Mouse (Mus musculus): ENCODE data around the gene Pdcd4. TPM values are rescaled to one million over a fixed set of nuclear protein-coding genes. Genes with fewer than 3 reads are reported as not detected.

The Pdcd4 gene
- polyA plus RNA-seq, 1 experiment, result 30.8 TPM

DNA sequence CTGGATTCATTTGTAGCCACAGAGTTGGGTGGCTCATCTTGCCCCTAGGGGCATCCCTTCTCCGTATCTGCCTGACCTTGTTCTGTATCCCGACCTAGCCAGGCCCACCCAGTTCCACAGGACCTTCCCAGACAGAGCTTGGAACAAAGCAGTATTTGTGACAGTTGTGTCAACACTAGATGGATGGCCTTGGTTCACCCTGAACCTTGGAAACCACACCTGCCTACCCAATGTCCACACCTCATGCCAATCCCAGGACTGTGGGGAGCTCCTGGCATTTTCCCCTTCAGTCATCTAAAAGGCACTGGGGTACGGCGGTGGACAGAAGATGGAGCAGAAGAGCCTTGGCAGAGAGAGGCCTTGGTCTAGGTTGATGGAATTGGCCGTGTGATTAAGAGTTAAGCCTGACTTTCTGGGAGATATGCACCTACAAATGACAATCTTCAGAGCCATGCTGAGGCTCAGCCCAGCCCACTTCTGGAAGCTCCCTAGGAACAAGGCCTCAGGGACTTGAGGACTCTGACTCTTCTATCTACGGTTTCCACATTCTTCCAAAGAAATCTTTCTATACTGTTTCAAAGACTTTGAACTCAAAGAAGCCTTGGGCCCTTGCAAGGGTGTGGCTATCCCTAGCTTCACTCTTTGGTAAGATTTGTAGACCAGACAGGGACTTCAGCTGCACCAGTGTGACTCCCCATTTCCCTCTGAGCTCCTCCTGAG lies 18.9 kb upstream of the Pdcd4 start:
- no peak for DNase-seq (ENCODE audit: low read depth)
- TF ChIP-seq POLR2A (IDR thresholded peaks at IDR 0.05; ENCODE audit: borderline replicate concordance, extremely low read depth, insufficient read depth, insufficient read length, poor library complexity, severe bottlenecking), result no peak
- TF ChIP-seq CTCF (IDR thresholded peaks at IDR 0.05; ENCODE audit: borderline replicate concordance, extremely low read depth, insufficient read depth, insufficient read length), result no peak

GRCm38 (mm10) chr19:53875246-53875645 lies 16.8 kb upstream of the Pdcd4 start:
- DNase-seq (ENCODE audit: low read depth), result peak; percentile 39

GRCm38 (mm10) chr19:53877779-53878178 lies 14.3 kb upstream of the Pdcd4 start:
- TF ChIP-seq CTCF (IDR thresholded peaks at IDR 0.05; ENCODE audit: borderline replicate concordance, extremely low read depth, insufficient read depth, insufficient read length) (no peak), POLR2A (IDR thresholded peaks at IDR 0.05; ENCODE audit: borderline replicate concordance, extremely low read depth, insufficient read depth, insufficient read length, poor library complexity, severe bottlenecking) (no peak)
- DNase-seq (ENCODE audit: low read depth), result no peak

More at GRCm38 (mm10) chr19:53875246-53875645, 16.8 kb upstream of the Pdcd4 start:
- TF ChIP-seq CTCF (IDR thresholded peaks at IDR 0.05; ENCODE audit: borderline replicate concordance, extremely low read depth, insufficient read depth, insufficient read length) (no peak), POLR2A (IDR thresholded peaks at IDR 0.05; ENCODE audit: borderline replicate concordance, extremely low read depth, insufficient read depth, insufficient read length, poor library complexity, severe bottlenecking) (no peak)

DNA sequence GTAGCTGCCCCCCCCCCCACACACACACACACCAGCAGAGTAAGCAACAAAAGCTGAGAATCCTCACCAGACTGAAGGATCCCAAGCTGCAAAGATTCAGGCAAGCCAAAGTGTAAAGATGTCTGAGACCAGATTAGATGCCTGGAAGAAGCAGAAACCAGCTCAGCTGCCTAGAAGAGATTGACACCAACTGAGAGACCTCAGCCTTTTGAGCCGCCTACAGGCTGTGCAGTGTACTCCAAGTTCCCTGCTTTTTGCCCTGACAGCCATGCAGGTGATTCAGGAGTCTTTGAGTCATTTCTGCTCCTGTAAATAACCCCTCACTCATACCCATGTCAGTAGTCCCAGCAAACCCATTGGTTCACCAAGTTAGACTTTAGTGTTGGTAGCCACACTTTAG lies 11.6 kb upstream of the Pdcd4 start:
- TF ChIP-seq POLR2A (IDR thresholded peaks at IDR 0.05; ENCODE audit: borderline replicate concordance, extremely low read depth, insufficient read depth, insufficient read length, poor library complexity, severe bottlenecking) (no peak), CTCF (IDR thresholded peaks at IDR 0.05; ENCODE audit: borderline replicate concordance, extremely low read depth, insufficient read depth, insufficient read length) (no peak)
- DNase-seq (ENCODE audit: low read depth), result no peak

- TF ChIP-seq CTCF (IDR thresholded peaks at IDR 0.05; ENCODE audit: borderline replicate concordance, extremely low read depth, insufficient read depth, insufficient read length) (no peak), POLR2A (IDR thresholded peaks at IDR 0.05; ENCODE audit: borderline replicate concordance, extremely low read depth, insufficient read depth, insufficient read length, poor library complexity, severe bottlenecking) (no peak)
- DNase-seq (ENCODE audit: low read depth), result no peak
These were observed 10.2 kb upstream of the Pdcd4 start for GRCm38 (mm10) chr19:53881786-53882185.

GRCm38 (mm10) chr19:53885450-53885849 lies 6.6 kb upstream of the Pdcd4 start:
- DNase-seq (ENCODE audit: low read depth), result peak; percentile 78
- TF ChIP-seq CTCF (IDR thresholded peaks at IDR 0.05; ENCODE audit: borderline replicate concordance, extremely low read depth, insufficient read depth, insufficient read length) (no peak), POLR2A (IDR thresholded peaks at IDR 0.05; ENCODE audit: borderline replicate concordance, extremely low read depth, insufficient read depth, insufficient read length, poor library complexity, severe bottlenecking) (no peak)

- no peak for TF ChIP-seq CTCF (IDR thresholded peaks at IDR 0.05; ENCODE audit: borderline replicate concordance, extremely low read depth, insufficient read depth, insufficient read length)
- TF ChIP-seq POLR2A (IDR thresholded peaks at IDR 0.05; ENCODE audit: borderline replicate concordance, extremely low read depth, insufficient read depth, insufficient read length, poor library complexity, severe bottlenecking), result no peak
- DNase-seq (ENCODE audit: low read depth), result no peak
These were observed 5.3 kb upstream of the Pdcd4 start for GRCm38 (mm10) chr19:53886576-53887370.

DNA sequence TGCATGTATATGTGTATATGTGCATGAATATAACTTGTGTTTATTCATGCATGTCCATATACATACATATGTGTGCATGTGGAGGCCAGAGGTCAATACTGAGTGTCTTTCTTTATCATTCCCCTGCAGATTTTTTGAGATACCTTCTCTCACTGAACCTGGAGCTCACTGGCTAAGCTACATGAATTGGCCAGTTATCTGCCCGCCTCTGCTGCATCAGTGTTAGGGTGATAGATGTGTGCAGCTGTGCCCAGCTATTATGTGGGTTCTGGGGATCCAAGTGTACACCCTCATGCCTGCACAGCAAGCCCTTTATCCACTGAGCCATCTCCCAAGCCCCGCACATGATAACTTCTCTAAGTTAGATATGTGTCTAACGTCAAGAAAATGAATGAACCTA lies 4.2 kb upstream of the Pdcd4 start:
- no peak for DNase-seq (ENCODE audit: low read depth)
- no peak for TF ChIP-seq POLR2A (IDR thresholded peaks at IDR 0.05; ENCODE audit: borderline replicate concordance, extremely low read depth, insufficient read depth, insufficient read length, poor library complexity, severe bottlenecking)
- no peak for TF ChIP-seq CTCF (IDR thresholded peaks at IDR 0.05; ENCODE audit: borderline replicate concordance, extremely low read depth, insufficient read depth, insufficient read length)

- no peak for TF ChIP-seq CTCF (IDR thresholded peaks at IDR 0.05; ENCODE audit: borderline replicate concordance, extremely low read depth, insufficient read depth, insufficient read length)
- no peak for TF ChIP-seq POLR2A (IDR thresholded peaks at IDR 0.05; ENCODE audit: borderline replicate concordance, extremely low read depth, insufficient read depth, insufficient read length, poor library complexity, severe bottlenecking)
- no peak for DNase-seq (ENCODE audit: low read depth)
These were observed 3.7 kb upstream of the Pdcd4 start for GRCm38 (mm10) chr19:53888331-53888730.

DNA sequence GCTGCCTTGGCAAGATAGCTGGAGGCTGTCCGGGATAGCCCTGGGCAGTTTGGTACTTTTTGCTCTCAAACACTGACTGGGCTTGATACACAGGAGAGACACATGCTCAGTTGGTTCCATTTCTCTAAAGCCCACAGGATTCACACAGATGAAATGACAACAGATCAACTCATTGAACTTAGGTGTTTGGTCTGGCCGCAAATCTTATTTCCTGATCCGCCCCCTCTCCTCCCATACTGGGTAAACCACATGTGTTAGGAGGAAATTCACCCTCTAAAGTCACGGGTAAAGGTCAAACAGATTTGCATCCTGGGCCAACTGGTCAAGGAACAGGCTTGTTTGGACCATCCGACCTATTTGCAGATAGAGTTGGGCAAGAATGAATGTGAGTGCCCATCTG lies 2.5 kb upstream of the Pdcd4 start:
- DNase-seq (ENCODE audit: low read depth), result no peak
- no peak for TF ChIP-seq CTCF (IDR thresholded peaks at IDR 0.05; ENCODE audit: borderline replicate concordance, extremely low read depth, insufficient read depth, insufficient read length)
- no peak for TF ChIP-seq POLR2A (IDR thresholded peaks at IDR 0.05; ENCODE audit: borderline replicate concordance, extremely low read depth, insufficient read depth, insufficient read length, poor library complexity, severe bottlenecking)

DNA sequence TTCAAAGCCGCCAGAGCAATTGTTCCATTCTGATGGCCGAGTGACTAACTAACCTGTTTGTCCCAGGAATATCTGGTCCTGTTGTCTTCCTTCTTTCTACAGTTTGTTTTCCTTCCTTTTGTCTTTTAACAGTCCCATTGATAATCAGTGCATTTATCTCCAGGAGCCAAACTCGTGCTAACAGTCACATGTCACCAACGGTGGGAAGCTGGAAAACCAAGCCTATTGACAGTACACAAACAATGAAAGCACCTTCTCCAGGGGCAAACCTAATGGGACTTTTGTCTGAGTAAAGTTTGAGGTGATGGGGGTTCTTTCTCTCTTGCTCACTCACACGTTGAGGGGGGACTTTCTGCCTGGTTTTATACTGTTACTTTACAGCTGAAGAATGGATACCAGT lies 1.8 kb upstream of the Pdcd4 start:
- TF ChIP-seq CTCF (IDR thresholded peaks at IDR 0.05; ENCODE audit: borderline replicate concordance, extremely low read depth, insufficient read depth, insufficient read length), result no peak
- TF ChIP-seq POLR2A (IDR thresholded peaks at IDR 0.05; ENCODE audit: borderline replicate concordance, extremely low read depth, insufficient read depth, insufficient read length, poor library complexity, severe bottlenecking), result no peak
- no peak for DNase-seq (ENCODE audit: low read depth)

All from brain, embryonic 14.5 days (tissue).